Mouse (Mus musculus): ENCODE results near the gene Traf2.

Traf2 gene

DNA sequence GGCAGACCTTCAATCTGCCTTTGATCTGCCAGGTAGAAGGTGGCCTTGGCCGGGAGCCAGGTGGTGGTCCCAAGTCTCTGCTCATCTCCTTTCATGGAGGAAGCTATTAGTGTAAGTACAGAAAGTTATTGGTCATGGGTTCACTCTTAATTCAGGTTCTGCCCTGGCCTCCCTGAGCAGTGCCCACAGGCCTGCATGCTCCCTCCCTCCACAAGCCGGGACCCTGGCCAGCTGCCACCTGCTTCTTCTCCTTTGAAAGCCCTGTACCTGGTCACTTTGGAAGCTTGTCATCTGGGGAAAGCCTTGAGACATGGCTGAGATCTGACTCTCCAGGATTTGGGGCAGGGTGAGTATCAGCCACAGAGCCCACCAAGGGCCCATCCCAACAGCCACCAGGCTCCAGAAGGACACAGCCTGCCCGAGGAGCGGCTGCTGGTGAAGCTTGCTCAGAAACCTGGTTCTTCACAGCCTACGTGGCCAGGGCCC is 53.2 kb downstream of the Traf2 start, which contains the start of gene Lcn12:
Gene Lcn12, minus strand, starts transcription at position 436 of the 486 bp plus-strand sequence.
- no peak for DNase-seq (ENCODE audit: low spot score in 2 of 2)

DNA sequence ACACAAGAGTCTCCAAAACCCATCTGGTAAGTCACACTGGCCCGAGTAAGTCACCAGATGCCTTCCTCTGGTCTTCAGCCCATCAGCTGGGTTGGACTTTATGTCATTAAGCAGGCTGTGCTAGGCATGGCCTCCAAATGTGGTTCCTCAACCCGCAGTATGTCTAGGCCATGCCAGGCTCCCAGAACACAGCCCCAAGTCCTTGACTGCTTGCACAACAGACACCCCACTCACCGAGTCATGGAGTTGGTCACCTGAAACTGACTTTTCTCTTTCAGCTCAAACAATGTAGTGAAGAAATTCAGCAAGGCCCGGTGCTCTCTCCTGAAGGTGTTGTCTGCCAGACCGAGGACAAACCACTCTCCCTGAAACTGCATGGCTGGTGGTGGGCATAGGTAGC is 53.8 kb downstream of the Traf2 start:
- no peak for DNase-seq (ENCODE audit: low spot score in 2 of 2)

DNA sequence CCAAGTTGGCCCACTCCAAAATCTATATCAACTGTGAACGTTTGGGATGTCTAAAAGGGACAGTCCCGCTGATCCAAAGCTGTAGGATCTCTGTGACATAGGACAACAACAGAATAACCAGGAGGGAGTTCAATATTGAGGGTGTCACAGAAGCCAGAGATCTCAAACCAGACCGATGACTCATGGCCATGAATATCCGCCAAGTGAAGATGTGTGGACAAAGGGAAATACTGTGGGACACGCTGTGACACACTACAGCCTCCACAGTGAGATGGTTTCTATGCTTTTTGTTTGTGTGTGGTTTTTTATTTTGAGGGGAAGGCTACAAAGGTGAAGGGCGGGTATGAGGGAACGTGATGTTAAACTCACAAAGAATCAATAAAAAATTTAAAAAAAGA is 58.1 kb downstream of the Traf2 start:
- no peak for DNase-seq (ENCODE audit: low spot score in 2 of 2)

DNA sequence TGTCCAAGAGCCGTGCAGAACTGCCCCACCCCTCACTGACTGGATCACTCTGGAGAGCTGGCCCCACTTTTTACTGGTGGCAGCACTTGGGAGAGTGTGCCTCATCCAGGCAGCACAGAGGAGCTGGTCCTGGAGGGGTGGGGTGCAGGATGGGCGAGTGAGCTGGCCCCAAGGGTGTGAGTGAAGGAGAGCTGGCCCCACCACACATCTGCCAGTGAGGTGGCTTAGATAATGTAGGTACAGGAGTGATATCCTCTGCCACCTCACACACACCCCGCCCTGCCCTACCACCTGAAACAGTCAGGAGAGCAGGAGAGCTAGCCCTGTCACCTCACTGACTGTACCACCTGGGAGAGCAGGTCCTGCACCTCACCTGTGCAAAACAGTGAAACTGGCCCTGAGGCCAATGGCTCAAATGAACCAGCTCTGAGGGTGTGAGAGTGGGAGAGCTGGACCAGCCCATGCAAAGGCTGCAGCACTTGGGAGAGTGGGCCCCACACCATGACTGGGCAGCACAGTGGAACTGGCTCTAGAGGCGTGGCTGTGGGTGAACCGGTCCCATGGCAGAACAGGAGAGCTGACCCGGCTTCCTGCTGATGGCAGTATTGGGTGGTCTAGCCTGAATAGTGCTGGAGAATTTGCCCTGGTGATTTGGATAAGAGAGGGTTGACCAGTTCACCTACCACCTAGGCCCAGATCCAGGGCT is 58.6 kb downstream of the Traf2 start:
- DNase-seq (ENCODE audit: low spot score in 2 of 2) = no peak

DNA sequence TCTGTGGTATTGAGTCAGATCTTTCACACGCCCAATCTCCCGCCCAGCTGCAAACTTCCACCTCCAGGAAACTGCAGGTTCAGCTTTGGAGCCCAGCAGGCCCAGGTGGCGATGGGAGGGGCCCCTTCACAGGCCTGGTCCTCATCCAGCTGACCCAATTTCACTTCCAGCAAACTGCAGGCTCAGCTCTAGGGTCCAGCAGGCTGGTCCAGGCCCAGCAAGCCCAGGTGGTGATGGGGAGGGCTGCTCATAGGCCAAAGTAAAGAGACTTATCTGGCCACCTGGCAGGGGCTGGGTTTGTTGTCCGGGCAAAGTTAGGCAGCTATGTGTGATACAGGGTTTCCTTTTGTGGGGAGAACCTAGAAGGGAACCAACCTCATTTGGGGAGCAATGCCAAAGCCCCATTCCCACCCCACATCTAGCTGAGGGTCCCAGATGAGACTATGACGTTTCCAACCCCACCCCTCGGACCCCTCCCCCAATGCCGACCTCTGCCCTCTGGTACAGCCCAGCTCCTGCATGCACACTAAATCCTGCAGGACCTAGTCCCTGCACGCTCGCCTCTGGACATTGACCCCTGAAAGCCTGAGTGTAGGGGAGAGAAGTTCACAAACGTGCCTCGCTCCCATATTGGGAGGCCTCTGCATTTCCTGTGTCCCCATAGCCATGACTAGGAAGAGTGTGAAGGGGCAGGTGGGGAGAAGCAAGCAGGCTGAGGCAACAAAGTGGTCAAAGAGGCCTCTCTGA is 61.7 kb downstream of the Traf2 start:
- no peak for DNase-seq (ENCODE audit: low spot score in 2 of 2)

DNA sequence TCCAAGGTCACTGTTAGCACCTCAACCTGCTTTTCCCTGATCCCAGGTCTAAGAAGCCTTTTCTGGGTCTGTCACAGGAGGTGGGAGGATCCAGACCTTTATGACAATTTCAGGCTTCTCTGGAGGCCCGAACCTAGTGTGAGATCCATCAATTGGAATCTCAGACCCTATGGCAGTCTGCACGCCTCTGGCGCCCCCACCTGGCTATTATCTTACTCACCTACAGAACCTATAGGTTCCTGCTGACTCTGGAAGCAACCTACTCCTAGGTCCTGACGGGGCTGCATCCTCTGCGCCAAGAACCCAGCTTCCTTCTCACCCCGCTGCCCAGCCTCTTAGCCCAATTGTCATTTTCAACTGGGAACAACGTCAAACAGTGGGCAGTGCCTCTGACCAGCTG is 63.8 kb downstream of the Traf2 start:
- no peak for DNase-seq (ENCODE audit: low spot score in 2 of 2)

DNA sequence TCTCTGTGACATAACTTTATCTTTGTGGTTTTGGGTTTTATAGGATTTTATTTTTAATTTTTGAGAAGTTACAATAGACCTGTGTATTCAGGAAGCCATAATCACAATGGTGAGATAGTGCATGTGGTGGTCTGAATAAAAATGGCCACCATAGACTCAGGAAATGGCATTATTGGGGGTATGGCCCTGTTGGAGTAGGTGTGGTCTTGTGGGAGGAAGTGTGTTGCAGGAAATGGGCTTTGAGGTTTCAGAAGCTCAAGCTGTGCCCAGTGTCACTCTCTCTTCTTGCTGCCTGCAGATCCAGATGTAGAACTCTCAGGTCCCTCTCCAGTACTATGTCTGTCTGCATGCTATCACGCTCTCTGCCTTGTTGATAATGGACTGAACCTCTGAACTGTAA is 66.2 kb downstream of the Traf2 start:
- no peak for DNase-seq (ENCODE audit: low spot score in 2 of 2)

DNA sequence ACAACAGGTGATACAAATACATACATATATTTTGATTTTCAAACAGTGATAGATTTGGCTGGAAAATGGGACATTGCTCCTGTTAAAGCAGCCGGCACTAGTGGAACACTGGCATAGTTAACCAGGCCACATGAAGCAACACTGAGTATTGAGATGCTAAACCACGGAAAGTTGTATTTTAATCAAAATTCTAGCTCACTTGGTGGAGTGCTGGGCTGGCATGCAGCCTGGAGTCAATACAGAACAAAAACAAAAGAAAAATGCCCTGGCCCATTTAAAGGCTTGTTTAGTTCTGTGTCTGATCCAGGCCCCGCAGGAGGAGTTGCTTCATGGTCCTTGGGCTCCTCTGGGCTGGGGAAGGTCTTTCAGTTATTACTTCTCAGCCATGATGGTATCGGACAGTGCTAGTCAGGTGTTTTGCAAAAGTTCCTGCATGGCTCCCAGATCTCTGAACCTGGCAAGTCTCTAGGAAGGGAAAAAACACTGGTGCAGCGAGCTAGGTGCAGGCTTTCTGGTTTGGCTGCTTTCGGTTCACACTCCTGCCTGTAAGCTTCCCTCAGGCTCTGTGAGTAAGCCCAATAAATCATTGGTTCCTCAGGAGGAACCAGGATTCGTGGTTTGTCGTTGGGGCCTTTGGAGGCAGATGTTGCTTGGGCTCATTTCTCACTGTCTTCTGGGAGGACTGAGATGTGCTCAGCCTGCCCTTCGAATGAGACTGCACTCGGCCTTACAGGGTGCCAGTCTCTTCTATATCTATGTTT is 67.0 kb downstream of the Traf2 start:
- no peak for DNase-seq (ENCODE audit: low spot score in 2 of 2)

DNA sequence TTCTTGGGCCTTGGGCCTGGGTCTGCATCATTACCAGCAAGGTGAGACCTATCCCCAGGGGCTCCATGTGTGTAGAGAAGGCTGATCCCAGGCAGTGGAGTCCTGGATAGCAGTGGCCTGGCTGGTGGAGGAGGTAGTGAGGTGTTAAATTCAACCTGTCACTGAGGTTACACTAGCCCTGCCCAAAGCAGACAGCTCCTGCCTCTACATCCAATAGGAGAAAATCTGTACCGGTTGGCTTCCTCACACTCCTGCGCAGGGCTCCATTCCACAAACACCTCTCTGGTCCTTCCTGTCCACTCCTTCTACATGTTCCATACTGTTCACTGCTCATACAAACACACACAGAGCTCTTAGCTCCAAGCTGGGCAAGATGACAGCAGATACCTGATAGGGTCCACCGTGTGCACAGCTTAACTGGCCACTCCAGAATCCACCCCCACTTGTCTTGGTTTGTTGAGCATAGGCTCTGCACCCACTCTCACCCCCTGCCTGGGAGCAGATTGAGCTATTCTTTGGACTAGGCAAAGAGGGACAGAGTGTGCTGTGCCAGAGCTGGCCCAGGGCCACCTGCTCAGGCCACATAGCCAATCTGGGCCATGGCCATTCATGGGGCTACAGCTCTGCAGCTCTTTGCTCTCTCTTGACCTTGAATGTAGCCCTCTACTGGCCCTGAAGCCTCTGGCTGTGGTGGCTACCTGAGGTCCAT is 68.6 kb downstream of the Traf2 start:
- peak; percentile 58 to 64 for DNase-seq (ENCODE audit: low spot score in 2 of 2)

DNA sequence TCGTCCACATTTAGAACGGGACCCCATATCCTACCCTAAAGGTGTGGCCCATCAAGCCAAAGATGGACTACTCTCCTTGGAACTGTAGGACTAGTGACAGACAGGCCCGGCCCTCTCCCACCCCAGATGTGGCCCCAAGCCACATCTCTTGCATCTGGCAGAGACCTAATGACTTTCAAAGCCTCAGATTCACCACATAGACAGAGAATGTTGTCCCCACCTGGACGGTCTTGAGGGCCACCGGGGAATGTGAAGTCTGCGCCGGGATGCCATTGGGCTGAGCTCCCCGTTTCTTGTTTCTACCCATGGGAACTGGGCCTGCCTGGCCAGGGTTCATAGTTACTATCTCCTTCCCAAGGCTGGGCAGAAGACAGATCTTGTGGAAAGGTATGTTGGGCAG is 69.2 kb downstream of the Traf2 start:
- no peak for DNase-seq (ENCODE audit: low spot score in 2 of 2)

DNA sequence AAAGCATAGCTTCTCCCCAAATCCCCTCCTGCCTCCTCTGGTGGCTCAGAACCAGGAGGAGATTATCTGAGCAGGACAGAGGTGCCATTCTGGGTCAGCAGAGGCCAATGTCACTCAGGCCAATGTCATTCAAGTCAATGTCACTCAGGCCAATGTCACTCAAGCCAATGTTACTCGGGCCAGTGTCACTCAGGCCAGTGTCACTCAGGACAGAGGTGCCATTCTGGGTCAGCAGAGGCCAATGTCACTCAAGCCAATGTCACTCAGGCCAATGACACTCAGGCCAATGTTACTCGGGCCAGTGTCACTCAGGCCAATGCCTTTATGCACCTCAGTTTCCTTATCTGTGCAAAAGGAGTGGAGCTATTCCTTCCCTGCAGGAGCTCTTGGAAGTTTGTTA is 74.2 kb downstream of the Traf2 start:
- no peak for DNase-seq (ENCODE audit: low spot score in 2 of 2)

DNA sequence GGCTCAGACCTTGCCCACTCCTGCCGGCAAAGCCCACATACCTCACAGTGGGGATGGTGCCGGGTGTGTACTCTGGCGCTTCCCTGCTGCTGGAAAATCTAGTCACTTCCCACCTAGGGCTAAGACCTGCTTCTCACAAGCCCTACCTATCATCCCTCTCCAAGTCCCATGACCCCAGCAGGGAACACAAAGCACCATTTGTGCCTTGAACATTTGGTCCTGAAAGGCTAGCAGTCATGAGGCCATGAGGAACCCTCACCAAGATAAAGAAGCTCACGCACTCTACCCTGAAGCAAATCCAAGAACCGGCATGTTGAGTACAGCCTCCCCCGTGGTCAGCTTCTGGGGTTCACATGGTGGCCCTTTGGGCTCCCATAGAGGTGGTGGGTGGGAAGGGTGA is 76.8 kb downstream of the Traf2 start, which contains the start of gene Ptgds:
Gene Ptgds, minus strand, starts transcription at position 78 of the 400 bp plus-strand sequence.
- no peak for DNase-seq (ENCODE audit: low spot score in 2 of 2)

DNA sequence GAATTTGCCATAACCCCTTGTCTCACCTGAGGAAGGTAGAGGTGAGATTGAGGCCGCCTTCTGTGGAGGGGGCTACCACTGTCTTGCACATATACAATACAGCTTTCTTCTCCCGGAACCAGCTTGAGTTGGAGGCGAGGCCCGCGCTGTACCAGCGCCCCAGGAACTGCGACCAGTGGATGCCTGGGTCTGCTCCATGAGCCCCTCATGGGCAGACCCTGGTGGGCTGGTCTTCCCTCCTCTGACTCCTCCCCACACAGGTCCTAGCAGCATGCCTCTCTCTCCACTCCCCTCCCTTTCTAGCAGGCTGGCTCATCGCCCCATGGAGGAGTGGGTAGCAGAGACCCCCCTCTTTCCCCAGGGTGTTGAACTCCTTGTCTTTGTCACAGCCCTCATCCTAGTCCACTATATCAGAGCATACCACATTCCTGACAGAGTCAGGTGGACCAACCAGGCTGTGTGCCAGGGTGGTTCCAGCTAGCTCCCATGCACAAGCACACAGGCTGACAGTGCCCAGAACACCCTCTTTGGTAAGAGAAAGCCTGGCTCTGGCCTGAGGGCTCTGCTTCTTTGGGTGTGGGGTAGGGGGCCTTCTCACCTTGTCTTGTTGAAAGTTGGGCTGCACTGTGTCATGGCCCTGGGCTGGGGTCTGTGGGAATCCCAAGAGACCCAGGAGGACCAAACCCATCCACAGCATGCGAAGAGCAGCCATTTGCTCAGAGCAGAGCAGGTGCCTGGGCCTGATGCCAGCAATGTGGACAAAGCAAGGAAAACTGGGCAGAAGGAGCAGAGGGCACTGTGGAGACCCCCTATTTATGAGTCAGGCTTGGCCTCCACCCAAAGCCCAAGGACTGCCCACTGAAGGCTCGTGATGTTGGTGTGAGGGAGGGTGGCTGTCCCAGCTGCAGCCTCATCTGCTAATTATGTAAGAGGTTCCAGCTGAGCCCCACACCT is 77.5 kb downstream of the Traf2 start:
- DNase-seq (ENCODE audit: low spot score in 2 of 2) = peak in 1 of 2 experiments; percentile 64

All from heart, adult 9 months (tissue).